Mouse (Mus musculus) Patski (cell line): ENCODE measurements around the gene Hist1h2bn. TPM values are rescaled to one million over a fixed set of nuclear protein-coding genes. Genes with fewer than 3 reads are reported as not detected.

Source experiments
- polyA plus RNA-seq: library from polyadenylated mRNA; unstranded; gene quantifications from one replicate; pipeline ENCODE4 v1.2.3, GENCODE M21; 2021

Gene Hist1h2bn
- polyA plus RNA-seq, 1 experiment from 2014 or later: 4.9 TPM

Other genes starting within 250 kb of the Hist1h2bn start
- gene Zkscan8, start 223.0 kb upstream of the Hist1h2bn start, polyA plus RNA-seq: 12.5 TPM
- 0.01 TPM for gene Olfr1366, start 211.3 kb upstream of the Hist1h2bn start, polyA plus RNA-seq
- gene Olfr1535, start 194.2 kb upstream of the Hist1h2bn start, polyA plus RNA-seq: 0.09 TPM
- not detected for gene Olfr1364, start 172.4 kb upstream of the Hist1h2bn start, polyA plus RNA-seq
- gene Olfr1362, start 140.1 kb upstream of the Hist1h2bn start, polyA plus RNA-seq: not detected
- gene Olfr11, start 111.6 kb upstream of the Hist1h2bn start, polyA plus RNA-seq: not detected
- gene Olfr1361, start 90.7 kb upstream of the Hist1h2bn start, polyA plus RNA-seq: not detected
- not detected for gene Olfr1360, start 76.7 kb upstream of the Hist1h2bn start, polyA plus RNA-seq
- gene Olfr1359, start 56.0 kb upstream of the Hist1h2bn start, polyA plus RNA-seq: not detected
- 1.1 TPM for gene Hist1h2bl, start 38.0 kb upstream of the Hist1h2bn start, polyA plus RNA-seq
- gene Hist1h2ai, start 37.7 kb upstream of the Hist1h2bn start, polyA plus RNA-seq: not detected
- gene Hist1h3h, start 36.5 kb upstream of the Hist1h2bn start, polyA plus RNA-seq: 4.9 TPM
- gene Hist1h2bm, start 32.1 kb upstream of the Hist1h2bn start, polyA plus RNA-seq: not detected
- 1.2 TPM for gene Hist1h4j, start 19.1 kb upstream of the Hist1h2bn start, polyA plus RNA-seq
- gene Hist1h4k, start 3.6 kb upstream of the Hist1h2bn start, polyA plus RNA-seq: 6.5 TPM
- not detected for gene Hist1h2ak, start 296 bp upstream of the Hist1h2bn start, polyA plus RNA-seq
- gene Hist1h1b, start 26.5 kb downstream of the Hist1h2bn start, polyA plus RNA-seq: 1.4 TPM
- gene Hist1h3i, start 29.2 kb downstream of the Hist1h2bn start, polyA plus RNA-seq: 1.6 TPM
- 4.5 TPM for gene Hist1h2an, start 33.1 kb downstream of the Hist1h2bn start, polyA plus RNA-seq
- gene Hist1h2bp, start 33.3 kb downstream of the Hist1h2bn start, polyA plus RNA-seq: 0.45 TPM
- gene Hist1h2bq, start 56.1 kb downstream of the Hist1h2bn start, polyA plus RNA-seq: 35.6 TPM
- gene Hist1h2ao, start 56.3 kb downstream of the Hist1h2bn start, polyA plus RNA-seq: not detected
- gene Hist1h4m, start 57.6 kb downstream of the Hist1h2bn start, polyA plus RNA-seq: 1.0 TPM
- gene Hist1h4n, start 78.1 kb downstream of the Hist1h2bn start, polyA plus RNA-seq: not detected
- 0.60 TPM for gene Hist1h2ap, start 79.4 kb downstream of the Hist1h2bn start, polyA plus RNA-seq
- gene Hist1h2br, start 79.6 kb downstream of the Hist1h2bn start, polyA plus RNA-seq: 36.6 TPM
- 7.7 TPM for gene Zfp184, start 191.0 kb downstream of the Hist1h2bn start, polyA plus RNA-seq
- not detected for gene Pom121l2, start 227.1 kb downstream of the Hist1h2bn start, polyA plus RNA-seq